ENCODE assay signal across 13 mouse cellular contexts in the genomic region with DNA sequence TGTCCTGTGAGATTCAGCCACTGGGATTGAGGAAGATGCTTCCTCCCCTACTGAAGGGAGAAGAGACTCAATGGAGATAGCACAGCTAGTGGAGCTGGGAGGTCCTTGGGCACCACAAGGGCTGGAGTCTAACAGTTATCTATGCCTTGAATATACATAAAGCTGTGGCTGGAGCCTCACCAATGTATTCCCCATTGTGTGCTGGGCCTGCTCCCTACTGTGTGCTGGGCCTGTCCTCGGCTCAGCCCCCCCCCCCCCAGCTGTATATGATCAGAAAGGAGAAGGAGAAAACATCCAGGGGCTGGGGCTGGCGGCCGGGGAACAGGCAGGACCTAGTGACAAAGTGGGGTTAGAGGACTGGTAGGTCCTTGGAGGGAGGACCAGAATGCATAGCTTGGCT. TPM values are rescaled to one million over a fixed set of nuclear protein-coding genes. Genes with fewer than 3 reads are reported as not detected.
A peak's percentile ranks its signal among the peaks of the same experiment; 100 is the strongest.
DNase-seq lines count a peak whose midpoint lies in the region; ATAC-seq and TF ChIP-seq lines count a peak whose summit lies in the region.
"Had no signal": no experiment of that assay in that cellular context is flagged by ENCODE, and none has a peak within 500 bp of the region (broad histone marks: within the 10 kb centered on the region; RNA-seq: fewer than 3 reads in every experiment).

No protein-coding gene starts in this region.

- no peak for TF ChIP-seq CTCF in midbrain, postnatal 0 days (IDR thresholded peaks at IDR 0.05)
- no peak for TF ChIP-seq CTCF in hindbrain, postnatal 0 days (IDR thresholded peaks at IDR 0.05; ENCODE audit: low read depth)
- no peak for TF ChIP-seq CTCF in cerebellum, adult 2 months (IDR thresholded peaks at IDR 0.05; ENCODE audit: borderline replicate concordance, insufficient read depth, low read depth, low read length)

- peak overlapping the region; percentile 51; the same call in 1 of the 2 replicates for H3K4me2 ChIP-seq in heart, embryonic 13.5 days
- no peak overlapping the region for H3K4me2 ChIP-seq in midbrain, embryonic 12.5 days (replicated peaks)
- H3K4me2 ChIP-seq in midbrain, postnatal 0 days (ENCODE audit: low read depth, low read length, poor library complexity, severe bottlenecking) = no peak overlapping the region
- H3K4me2 ChIP-seq in hindbrain, postnatal 0 days (ENCODE audit: low read depth, low read length) = no peak overlapping the region
- H3K4me2 ChIP-seq: limb, embryonic 12.5 days had no signal

- H3K36me3 ChIP-seq in heart, embryonic 13.5 days = no peaks in the 10 kb centered on the region
- no peaks in the 10 kb centered on the region for H3K36me3 ChIP-seq in midbrain, embryonic 12.5 days
- H3K36me3 ChIP-seq in midbrain, postnatal 0 days (ENCODE audit: insufficient read depth, low read length) = no peaks in the 10 kb centered on the region
- H3K36me3 ChIP-seq in hindbrain, postnatal 0 days (ENCODE audit: insufficient read depth, low read length) = no peaks in the 10 kb centered on the region
- H3K36me3 ChIP-seq: G1E; limb, embryonic 12.5 days had no signal

- no peak overlapping the region for H3K9ac ChIP-seq in heart, embryonic 13.5 days
- no peak overlapping the region; the same call in 1 of the 2 replicates for H3K9ac ChIP-seq in midbrain, embryonic 12.5 days (replicated peaks)
- H3K9ac ChIP-seq in midbrain, postnatal 0 days (replicated peaks; ENCODE audit: low read length, poor library complexity, severe bottlenecking) = no peak overlapping the region
- no peak overlapping the region for H3K9ac ChIP-seq in hindbrain, postnatal 0 days (replicated peaks; ENCODE audit: low read length)
- H3K9ac ChIP-seq: limb, embryonic 12.5 days had no signal

- peaks cover 79% of the 10 kb centered on the region for H3K27me3 ChIP-seq in heart, embryonic 13.5 days (replicated peaks)
- peaks cover 14% of the 10 kb centered on the region for H3K27me3 ChIP-seq in midbrain, embryonic 12.5 days
- H3K27me3 ChIP-seq in midbrain, postnatal 0 days (ENCODE audit: insufficient read depth, low read length) = no peaks in the 10 kb centered on the region
- no peaks in the 10 kb centered on the region for H3K27me3 ChIP-seq in hindbrain, postnatal 0 days (ENCODE audit: insufficient read depth, low read length)
- no peaks in the 10 kb centered on the region for H3K27me3 ChIP-seq in cerebellum, adult 2 months (ENCODE audit: control insufficient read depth, insufficient read depth, low read length)

- no peak overlapping the region for H3K4me3 ChIP-seq in heart, embryonic 13.5 days
- H3K4me3 ChIP-seq in midbrain, embryonic 12.5 days = no peak overlapping the region
- H3K4me3 ChIP-seq in midbrain, postnatal 0 days (ENCODE audit: low read depth, low read length) = no peak overlapping the region
- no peak overlapping the region for H3K4me3 ChIP-seq in hindbrain, postnatal 0 days (ENCODE audit: low read length)
- H3K4me3 ChIP-seq in cerebellum, adult 2 months (replicated peaks; ENCODE audit: insufficient read depth, low read depth, low read length) = no peak overlapping the region
- H3K4me3 ChIP-seq: left cerebral cortex, adult 2 months; limb, embryonic 12.5 days had no signal

- no peaks in the 10 kb centered on the region for H3K9me3 ChIP-seq in heart, embryonic 13.5 days
- H3K9me3 ChIP-seq in midbrain, embryonic 12.5 days = no peaks in the 10 kb centered on the region
- H3K9me3 ChIP-seq in midbrain, postnatal 0 days (ENCODE audit: low read length) = no peaks in the 10 kb centered on the region
- no peaks in the 10 kb centered on the region for H3K9me3 ChIP-seq in hindbrain, postnatal 0 days (ENCODE audit: low read length)
- H3K9me3 ChIP-seq: limb, embryonic 12.5 days had no signal

- WGBS in heart, embryonic 13.5 days = 46% methylated on average over 3 of the region's 3 CpGs
- 52% methylated on average over 3 of the region's 3 CpGs for WGBS in midbrain, embryonic 12.5 days
- WGBS in midbrain, postnatal 0 days = 44% methylated on average over 3 of the region's 3 CpGs
- 45% methylated on average over 3 of the region's 3 CpGs for whole genome bisulfite sequencing in hindbrain, postnatal 0 days
- WGBS in cerebellum, adult 2 months = 52% methylated on average over 3 of the region's 3 CpGs

- no peak for TF ChIP-seq POLR2A in cerebellum, adult 2 months (IDR thresholded peaks at IDR 0.05; ENCODE audit: borderline replicate concordance, insufficient read depth, low read length)

- ATAC-seq in heart, embryonic 13.5 days (ENCODE audit: extremely low read depth, insufficient number of reproducible peaks, low FRiP score, low TSS enrichment) = no peak
- ATAC-seq in midbrain, embryonic 12.5 days (ENCODE audit: low FRiP score, low read depth) = no peak
- no peak for ATAC-seq in midbrain, postnatal 0 days (ENCODE audit: low FRiP score)
- ATAC-seq in hindbrain, postnatal 0 days = no peak
- ATAC-seq in CD4-positive, CD25-positive, alpha-beta regulatory T cell, adult 4 months = no peak

- H3K4me1 ChIP-seq in heart, embryonic 13.5 days = peaks cover 35% of the 10 kb centered on the region
- H3K4me1 ChIP-seq in midbrain, embryonic 12.5 days = peaks cover 40% of the 10 kb centered on the region
- peaks cover 17% of the 10 kb centered on the region for H3K4me1 ChIP-seq in midbrain, postnatal 0 days (ENCODE audit: insufficient read depth, low read length)
- peaks cover 31% of the 10 kb centered on the region for H3K4me1 ChIP-seq in hindbrain, postnatal 0 days (ENCODE audit: insufficient read depth, low read length)
- H3K4me1 ChIP-seq in cerebellum, adult 2 months (ENCODE audit: control insufficient read depth, insufficient read depth, low read length) = peaks cover 47% of the 10 kb centered on the region

- no peak for DNase-seq in heart, adult 11 months
- DNase-seq in midbrain, postnatal 0 days (ENCODE audit: low spot score) = no peak
- DNase-seq in hindbrain, postnatal 0 days (ENCODE audit: low spot score) = no peak
- DNase-seq in cerebellum, adult 2 months = no peak
- no peak for DNase-seq in urinary bladder, postnatal 36 days (ENCODE audit: low spot score in 2 of 2)
- DNase-seq: kidney, adult 8-10 months; right cerebral cortex, adult 18-20 months had no signal

- H3K27ac ChIP-seq in heart, embryonic 13.5 days (replicated peaks) = peak overlapping the region; percentile 62
- H3K27ac ChIP-seq in midbrain, embryonic 12.5 days (replicated peaks) = 0 out of 2 replicates have a peak overlapping the region, but pooled peaks have one; percentile 17
- no peak overlapping the region for H3K27ac ChIP-seq in midbrain, postnatal 0 days (ENCODE audit: low read depth, low read length)
- peak overlapping the region; percentile 45; the same call in 1 of the 2 replicates for H3K27ac ChIP-seq in hindbrain, postnatal 0 days
- no peak overlapping the region for H3K27ac ChIP-seq in cerebellum, adult 2 months (ENCODE audit: insufficient read depth, low read length)
- H3K27ac ChIP-seq: left cerebral cortex, adult 2 months; limb, embryonic 12.5 days had no signal

RNA-seq across cellular contexts. Expression of a gene that starts 36.2 kb away (rescaled TPM):
- 4.2 and 4.8 TPM in 2 replicates for polyA plus RNA-seq in heart, embryonic 13.5 days (2015; fragmentation: Nextera tagmentation; extraction: Ambion mirVana)
- polyA plus RNA-seq in midbrain, embryonic 12.5 days (2016; fragmentation: Nextera tagmentation; extraction: Ambion mirVana) = 12.9 and 14.5 TPM in 2 replicates
- total RNA-seq in midbrain, postnatal 0 days (2014; rRNA removed) = 11.1 and 11.8 TPM in 2 replicates
- polyA plus RNA-seq in midbrain, postnatal 0 days (2015; fragmentation: Nextera tagmentation; extraction: Ambion mirVana) = 13.3 and 15.9 TPM in 2 replicates
- 9.2 and 10.0 TPM in 2 replicates for total RNA-seq in hindbrain, postnatal 0 days (2014; rRNA removed)
- polyA plus RNA-seq in hindbrain, postnatal 0 days (2015; fragmentation: Nextera tagmentation; extraction: Ambion mirVana) = 12.4 and 12.6 TPM in 2 replicates
- polyA plus RNA-seq in CD4-positive, CD25-positive, alpha-beta regulatory T cell, adult 4 months (2017; shearing (Covaris generic)) = under 1 TPM in 1 of 2 experiments, not detected in 1; 0.25 TPM
- polyA plus RNA-seq in cerebellum, adult 2 months (2012; rRNA removed) = 17.7 and 21.6 TPM in 2 replicates

RNA-seq across cellular contexts. Expression of a gene that starts 40.2 kb away (rescaled TPM):
- 14.3 and 15.4 TPM in 2 replicates for polyA plus RNA-seq in heart, embryonic 13.5 days (2015; fragmentation: Nextera tagmentation; extraction: Ambion mirVana)
- polyA plus RNA-seq in midbrain, embryonic 12.5 days (2016; fragmentation: Nextera tagmentation; extraction: Ambion mirVana) = 16.9 and 17.3 TPM in 2 replicates
- total RNA-seq in midbrain, postnatal 0 days (2014; rRNA removed) = 22.1 and 22.7 TPM in 2 replicates
- 18.8 and 18.9 TPM in 2 replicates for polyA plus RNA-seq in midbrain, postnatal 0 days (2015; fragmentation: Nextera tagmentation; extraction: Ambion mirVana)
- total RNA-seq in hindbrain, postnatal 0 days (2014; rRNA removed) = 19.9 and 22.3 TPM in 2 replicates
- 18.6 and 20.6 TPM in 2 replicates for polyA plus RNA-seq in hindbrain, postnatal 0 days (2015; fragmentation: Nextera tagmentation; extraction: Ambion mirVana)
- 1 to 10 TPM; 4.9 to 8.2 TPM for polyA plus RNA-seq in CD4-positive, CD25-positive, alpha-beta regulatory T cell, adult 4 months (2017; shearing (Covaris generic))
- polyA plus RNA-seq in cerebellum, adult 2 months (2012; rRNA removed) = 33.0 and 33.6 TPM in 2 replicates

Comparison
In these comparisons a context has a peak if more than half of its experiments do, and no peak if none do; other contexts are left out.
1. H3K27ac ChIP-seq: peak in heart, embryonic 13.5 days (single experiment), midbrain, embryonic 12.5 days (single experiment) and hindbrain, postnatal 0 days (single experiment); none in midbrain, postnatal 0 days (single experiment) and cerebellum, adult 2 months (single experiment).